Mouse (Mus musculus): Measurements from ENCODE around the gene Ophn1. TPM values are rescaled to one million over a fixed set of nuclear protein-coding genes. Genes with fewer than 3 reads are reported as not detected.

The Ophn1 gene
- total and polyA plus RNA-seq, 3 experiments, result not detected

DNA sequence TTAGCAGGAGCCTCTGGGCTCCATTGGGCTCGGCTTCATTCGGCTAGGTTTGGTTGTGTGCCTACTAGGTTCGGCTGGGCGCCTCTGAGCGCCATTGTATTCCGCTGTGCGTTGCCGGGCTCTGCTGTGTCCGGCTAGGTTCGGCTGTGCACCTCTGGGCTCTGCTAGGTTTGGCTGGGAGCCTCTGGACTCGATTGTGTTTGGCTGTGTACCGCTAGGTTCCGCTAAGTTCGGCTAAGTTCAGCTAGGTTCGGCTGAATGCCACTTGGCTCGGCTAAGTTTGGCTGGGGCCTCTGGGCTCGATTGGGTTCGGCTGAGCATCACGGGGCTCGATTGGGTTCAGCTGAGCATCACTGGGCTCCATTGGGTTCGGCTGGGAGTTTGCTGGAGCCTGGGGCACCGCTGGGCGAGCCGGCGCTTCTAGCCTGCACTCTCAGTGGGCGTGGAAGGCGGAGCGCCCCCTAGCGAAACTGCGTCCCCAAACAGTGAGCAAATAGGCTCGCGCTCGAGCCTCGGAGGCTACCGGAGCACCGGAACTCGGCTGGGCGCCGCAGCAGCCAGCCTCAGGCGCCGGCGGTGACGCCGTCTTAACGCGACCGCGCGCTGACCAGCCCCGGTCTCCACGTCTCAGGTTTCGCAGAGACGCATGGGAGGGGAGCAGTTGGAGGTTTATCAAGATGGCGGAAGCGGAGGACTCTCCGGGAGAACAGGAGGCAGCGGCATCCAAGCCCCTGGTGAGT lies 46.9 kb upstream of the Ophn1 start (continued):
- TF ChIP-seq RAD21 (IDR thresholded peaks at IDR 0.05; ENCODE audit: low read depth, low read length) (no peak), MAZ (IDR thresholded peaks at IDR 0.05; ENCODE audit: low read depth, low read length) (no peak), MAX (IDR thresholded peaks at IDR 0.05; ENCODE audit: low read length) (0 out of 2 replicates have a peak, but pooled peaks have one; percentile 14), E2F4 (IDR thresholded peaks at IDR 0.05; ENCODE audit: borderline replicate concordance, low read depth, low read length) (no peak), ETS1 (IDR thresholded peaks at IDR 0.05; ENCODE audit: low read depth, low read length) (peak; percentile 31; the same call in 1 of the 2 replicates), UBTF (IDR thresholded peaks at IDR 0.05; ENCODE audit: borderline replicate concordance, insufficient read depth, low read depth, low read length) (no peak), ZKSCAN1 (IDR thresholded peaks at IDR 0.05; ENCODE audit: low read depth, low read length) (no peak), HCFC1 (IDR thresholded peaks at IDR 0.05; ENCODE audit: low read depth, low read length) (peak; percentile 89), ZNF384 (IDR thresholded peaks at IDR 0.05; ENCODE audit: low read depth, low read length) (no peak), MYC (IDR thresholded peaks at IDR 0.05; ENCODE audit: low read depth, low read length) (no peak), JUND (IDR thresholded peaks at IDR 0.05; ENCODE audit: low read depth, low read length) (no peak), EP300 (IDR thresholded peaks at IDR 0.05; ENCODE audit: low read depth in 1 of 2, low read length in 2 of 2) (no peak), RCOR1 (IDR thresholded peaks at IDR 0.05; ENCODE audit: low read depth, low read length) (no peak), MEF2A (IDR thresholded peaks at IDR 0.05; ENCODE audit: extremely low read depth, insufficient replicate concordance, low read depth, low read length, poor library complexity, severe bottlenecking) (no peak), CHD1 (IDR thresholded peaks at IDR 0.05; ENCODE audit: low read depth, low read length) (no peak), CTCF (IDR thresholded peaks at IDR 0.05 in 2 of 3, conservative IDR thresholded peaks at IDR 0.05 in 1 of 3; ENCODE audit: control insufficient read depth in 1 of 3, insufficient read depth in 1 of 3, low read depth in 2 of 3, low read length in 3 of 3, poor library complexity in 1 of 3, severe bottlenecking in 1 of 3) (peak; percentile 37 to 78 (median 69)), MXI1 (IDR thresholded peaks at IDR 0.05; ENCODE audit: low read depth, low read length) (peak; percentile 71), ZMIZ1 (IDR thresholded peaks at IDR 0.05; ENCODE audit: low read depth, low read length) (0 out of 2 replicates have a peak, but pooled peaks have one; percentile 26), BHLHE40 (IDR thresholded peaks at IDR 0.05; ENCODE audit: borderline replicate concordance, low read depth, low read length) (no peak), MYB (IDR thresholded peaks at IDR 0.05; ENCODE audit: low read depth, low read length) (no peak), TCF12 (IDR thresholded peaks at IDR 0.05; ENCODE audit: low read depth, low read length) (peak; percentile 45; the same call in 1 of the 2 replicates)
